Mouse (Mus musculus) ES-E14 (cell line): ENCODE results near the gene Celsr1.

Source experiments
- CHD2 ChIP-seq: IDR thresholded peaks from 2 replicates; pipeline ENCODE4 v1.6.1; 2014; ENCODE audit warnings: mild to moderate bottlenecking, low read depth, low read length, inconsistent platforms
- HCFC1 ChIP-seq: IDR thresholded peaks from 2 replicates; pipeline ENCODE4 v1.6.1; 2012; ENCODE audit warnings: low read length, inconsistent platforms, borderline replicate concordance; ENCODE audit not compliant: insufficient read depth
- MAFK ChIP-seq: IDR thresholded peaks from 2 replicates; pipeline ENCODE4 v1.6.1; 2014; ENCODE audit warnings: mild to moderate bottlenecking, low read depth, low read length, inconsistent platforms; ENCODE audit not compliant: insufficient read depth
- ZC3H11A ChIP-seq: IDR thresholded peaks from 2 replicates; pipeline ENCODE4 v1.6.1; 2012; ENCODE audit warnings: low read depth, mild to moderate bottlenecking, inconsistent platforms, low read length, borderline replicate concordance
- ZNF384 ChIP-seq: IDR thresholded peaks from 2 replicates; pipeline ENCODE4 v1.6.1; 2012; ENCODE audit warnings: low read depth, low read length, inconsistent platforms

GRCm38 (mm10) chr15:85909492-85909829 is 124.1 kb downstream of the Celsr1 start:
- TF ChIP-seq CHD2, result no peak
- TF ChIP-seq HCFC1, result no peak
- TF ChIP-seq ZNF384, result no peak
- no peak for TF ChIP-seq MAFK
- no peak for TF ChIP-seq ZC3H11A
